Mouse (Mus musculus) left cerebral cortex, postnatal 4 days (tissue): Measurements from ENCODE around the gene Shisa7. TPM values are rescaled to one million over a fixed set of nuclear protein-coding genes. Genes with fewer than 3 reads are reported as not detected.

Experiments
- total RNA-seq, 2 experiments: library from RNA; stranded (reverse); gene quantifications; 2 replicates each; pipeline ENCODE4 v1.2.3; 2021

Gene Shisa7
- total RNA-seq, 2 experiments from 2014 or later: 112 to 126 TPM

Other genes with a start within 250 kb of the Shisa7 start
- 1 to 10 TPM; 1.7 to 2.1 TPM for gene Ptprh, start 240.7 kb downstream of the Shisa7 start, total RNA-seq
- gene Tmem86b, start 213.3 kb downstream of the Shisa7 start, total RNA-seq: 10 to 100 TPM; 12.5 to 14.8 TPM
- 10 to 100 TPM; 87.9 to 89.1 TPM for gene Ppp6r1, start 185.7 kb downstream of the Shisa7 start, total RNA-seq
- gene Hspbp1, start 159.6 kb downstream of the Shisa7 start, total RNA-seq: 100 to 1,000 TPM in 1 of 2 experiments, 10 to 100 TPM in 1; 99.7 to 111 TPM
- 100 to 1,000 TPM; 258 to 262 TPM for gene Brsk1, start 154.1 kb downstream of the Shisa7 start, total RNA-seq
- not detected for gene Tmem150b, start 119.4 kb downstream of the Shisa7 start, total RNA-seq
- 10 to 100 TPM; 53.2 to 58.9 TPM for gene Kmt5c, start 104.6 kb downstream of the Shisa7 start, total RNA-seq
- 1 to 10 TPM; 7.3 to 8.8 TPM for gene Cox6b2, start 91.6 kb downstream of the Shisa7 start, total RNA-seq
- not detected for gene Fam71e2, start 73.4 kb downstream of the Shisa7 start, total RNA-seq
- 1 to 10 TPM in 1 of 2 experiments, under 1 TPM in 1; 0.82 to 1.2 TPM for gene Il11, start 61.8 kb downstream of the Shisa7 start, total RNA-seq
- gene Tmem190, start 61.8 kb downstream of the Shisa7 start, total RNA-seq: not detected
- 1 to 10 TPM; 5.5 to 6.0 TPM for gene Tmem238, start 55.0 kb downstream of the Shisa7 start, total RNA-seq
- 100 to 1,000 TPM; 603 to 645 TPM for gene Rpl28, start 51.8 kb downstream of the Shisa7 start, total RNA-seq
- gene Ube2s, start 32.1 kb downstream of the Shisa7 start, total RNA-seq: 100 to 1,000 TPM; 176 to 203 TPM
- gene Isoc2b, start 25.6 kb upstream of the Shisa7 start, total RNA-seq: 1 to 10 TPM; 1.2 to 1.9 TPM
- 1 to 10 TPM; 6.2 to 6.5 TPM for gene Isoc2a, start 32.5 kb upstream of the Shisa7 start, total RNA-seq
- gene Gm36210, start 61.8 kb upstream of the Shisa7 start, total RNA-seq: under 1 TPM; 0.50 to 0.74 TPM
- gene Zfp628, start 70.5 kb upstream of the Shisa7 start, total RNA-seq: 10 to 100 TPM; 21.1 to 21.4 TPM
- 10 to 100 TPM; 50.8 to 51.5 TPM for gene Nat14, start 77.3 kb upstream of the Shisa7 start, total RNA-seq
- gene Ssc5d, start 81.1 kb upstream of the Shisa7 start, total RNA-seq: 1 to 10 TPM; 3.1 to 3.6 TPM
- not detected for gene Sbk2, start 119.7 kb upstream of the Shisa7 start, total RNA-seq
- 1 to 10 TPM; 1.4 to 1.5 TPM for gene Sbk3, start 126.5 kb upstream of the Shisa7 start, total RNA-seq
- gene Zfp579, start 151.5 kb upstream of the Shisa7 start, total RNA-seq: 10 to 100 TPM; 58.7 to 61.7 TPM
- 1 to 10 TPM; 3.9 to 5.0 TPM for gene Zfp524, start 169.7 kb upstream of the Shisa7 start, total RNA-seq
- gene Fiz1, start 170.0 kb upstream of the Shisa7 start, total RNA-seq: 10 to 100 TPM; 28.0 to 31.4 TPM
- not detected for gene Gm44973, start 170.8 kb upstream of the Shisa7 start, total RNA-seq
- gene Zfp865, start 175.7 kb upstream of the Shisa7 start, total RNA-seq: 10 to 100 TPM; 43.8 to 45.9 TPM
- gene Ccdc106, start 175.9 kb upstream of the Shisa7 start, total RNA-seq: 10 to 100 TPM; 50.4 to 61.6 TPM
- gene 4632433K11Rik, start 189.4 kb upstream of the Shisa7 start, total RNA-seq: not detected
- gene Zfp784, start 193.8 kb upstream of the Shisa7 start, total RNA-seq: 1 to 10 TPM; 5.2 to 5.6 TPM
- 10 to 100 TPM; 65.0 to 65.4 TPM for gene Zfp580, start 206.8 kb upstream of the Shisa7 start, total RNA-seq
- 100 to 1,000 TPM; 222 to 229 TPM for gene U2af2, start 217.4 kb upstream of the Shisa7 start, total RNA-seq
- 100 to 1,000 TPM; 301 to 316 TPM for gene Epn1, start 235.5 kb upstream of the Shisa7 start, total RNA-seq